Mouse (Mus musculus): ENCODE results near the gene Cst13.
A peak's percentile ranks its signal among the peaks of the same experiment; 100 is the strongest.
"Not testable (repeated sequence)": the region's sequence is repeated elsewhere in the genome, so short reads cannot be mapped to it uniquely, and the experiment has no call there.

Gene Cst13

DNA sequence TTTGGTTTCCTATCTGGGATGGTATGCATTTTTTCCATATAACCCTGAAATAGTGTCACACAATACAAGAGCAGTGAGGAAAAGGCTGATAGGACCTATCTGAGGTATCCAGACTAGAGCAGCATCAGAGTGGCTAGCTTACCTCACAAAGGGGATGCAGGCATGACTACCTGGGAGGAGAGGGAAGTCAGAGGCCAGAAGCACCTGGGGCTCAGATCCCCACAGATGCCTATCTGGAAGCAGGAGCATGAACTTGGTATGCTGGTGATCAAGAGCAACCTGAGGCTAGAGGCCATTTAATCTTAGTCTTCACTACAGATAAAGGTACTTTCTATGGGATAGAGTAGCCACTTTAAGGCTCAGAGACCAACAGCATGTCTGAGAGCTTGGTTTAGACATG is at the start of gene Cst13:
TSS of gene Cst13 (plus strand) at position 173 of the 400 bp plus-strand sequence.
- no peak for DNase-seq (ENCODE audit: low spot score)

- DNase-seq (ENCODE audit: low spot score): not testable (repeated sequence)
Observed at GRCm38 (mm10) chr2:148771397-148771796, 48.5 kb upstream of the Cst13 start, which contains the start of gene Cst11. Gene Cst11, minus strand, starts transcription at chr2:148771497.

- DNase-seq (ENCODE audit: low spot score): no peak
Observed at GRCm38 (mm10) chr2:148781709-148782108, 38.2 kb upstream of the Cst13 start, which contains the start of gene 8030411F24Rik. Gene 8030411F24Rik, plus strand, starts transcription at chr2:148782009.

DNA sequence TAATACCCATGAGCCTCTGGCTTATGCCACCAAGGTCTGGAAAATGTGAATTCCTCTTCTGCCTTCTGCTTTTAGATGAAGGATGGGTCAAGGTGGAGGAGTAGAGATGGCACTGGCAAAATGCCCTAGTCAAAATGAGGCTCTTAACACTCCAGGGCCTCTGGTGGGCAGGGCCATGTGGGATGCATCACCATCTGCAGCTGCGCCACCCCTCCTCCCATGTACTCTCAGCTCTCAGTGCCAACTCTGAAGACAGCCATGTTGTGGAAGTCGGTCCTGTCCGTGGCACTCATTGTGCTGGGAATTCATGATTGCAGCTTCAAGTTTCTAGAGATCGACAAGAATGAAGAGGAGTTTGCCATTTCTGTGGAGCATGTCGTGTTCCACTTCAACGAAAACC is 30.7 kb upstream of the Cst13 start, which contains the start of gene Cst12:
TSS of gene Cst12 (plus strand) at position 220 of the 400 bp plus-strand sequence.
- no peak for DNase-seq (ENCODE audit: low spot score)

GRCm38 (mm10) chr2:148798485-148798884 is 21.4 kb upstream of the Cst13 start, which contains the start of gene Cst8:
Gene Cst8, plus strand, starts transcription at chr2:148798785.
- DNase-seq (ENCODE audit: low spot score): no peak

DNA sequence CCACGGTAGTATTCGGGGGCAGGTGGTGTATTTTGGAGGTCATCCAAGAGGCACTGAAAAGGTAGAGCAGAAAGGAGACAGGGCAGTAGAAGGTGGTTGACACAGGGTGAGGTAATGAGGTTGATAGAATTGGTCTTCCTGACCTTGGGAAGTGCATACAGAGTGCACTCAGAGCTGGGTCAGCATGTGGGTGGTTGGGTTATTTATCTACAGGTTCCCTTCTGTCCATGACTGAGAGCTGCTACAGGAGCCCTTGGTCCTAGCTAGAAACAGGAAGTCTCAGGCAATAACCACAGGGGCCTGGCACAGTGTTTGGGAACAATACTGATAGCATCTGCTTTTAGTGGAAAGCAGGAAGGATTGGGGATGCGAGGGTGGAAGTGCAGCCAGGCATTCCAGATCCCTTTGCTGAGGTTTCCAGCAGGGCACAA is 18.4 kb upstream of the Cst13 start:
- no peak for DNase-seq (ENCODE audit: low spot score)

- peak; percentile 4 for DNase-seq (ENCODE audit: low spot score)
Observed at GRCm38 (mm10) chr2:148806696-148807095, 13.2 kb upstream of the Cst13 start.

GRCm38 (mm10) chr2:148825986-148826385 is 6.1 kb downstream of the Cst13 start:
- DNase-seq (ENCODE audit: low spot score): no peak

GRCm38 (mm10) chr2:148834912-148835311 is 15.0 kb downstream of the Cst13 start, which contains the start of gene Cst9:
Gene Cst9, plus strand, starts transcription at chr2:148835147.
- no peak for DNase-seq (ENCODE audit: low spot score)

DNA sequence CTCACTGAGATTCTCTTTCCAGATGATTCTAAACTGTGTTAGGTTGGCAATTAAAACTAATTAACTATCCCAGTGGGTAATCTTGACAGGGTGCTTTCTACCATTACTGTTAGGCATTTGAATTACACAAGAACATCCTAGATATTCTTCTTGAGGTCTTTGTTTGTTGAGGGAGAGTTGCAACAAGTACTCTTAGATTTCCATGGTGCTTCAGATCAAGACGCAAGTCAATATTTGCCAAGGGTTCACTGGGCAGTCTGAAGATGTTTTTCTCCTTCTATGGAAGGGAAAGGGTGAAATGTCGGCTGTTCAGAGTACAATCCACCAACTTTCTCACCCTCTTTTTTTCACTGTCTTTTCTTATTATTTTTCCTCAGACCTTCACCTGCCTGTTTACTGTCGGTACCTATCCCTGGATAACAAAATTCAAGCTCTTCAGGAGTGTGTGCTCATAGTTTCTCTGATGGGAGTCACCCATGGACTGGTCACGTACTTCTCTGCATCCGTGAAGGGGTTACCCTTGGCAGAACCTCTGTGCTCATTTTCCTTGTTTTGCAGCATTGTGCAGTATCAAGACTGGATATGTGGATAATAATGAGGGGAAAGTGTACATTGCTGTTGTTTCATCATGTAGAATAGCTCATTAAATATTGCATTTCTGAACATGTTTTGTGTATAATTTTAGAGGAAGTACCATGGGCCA is 18.3 kb downstream of the Cst13 start:
- DNase-seq (ENCODE audit: low spot score): no peak

DNA sequence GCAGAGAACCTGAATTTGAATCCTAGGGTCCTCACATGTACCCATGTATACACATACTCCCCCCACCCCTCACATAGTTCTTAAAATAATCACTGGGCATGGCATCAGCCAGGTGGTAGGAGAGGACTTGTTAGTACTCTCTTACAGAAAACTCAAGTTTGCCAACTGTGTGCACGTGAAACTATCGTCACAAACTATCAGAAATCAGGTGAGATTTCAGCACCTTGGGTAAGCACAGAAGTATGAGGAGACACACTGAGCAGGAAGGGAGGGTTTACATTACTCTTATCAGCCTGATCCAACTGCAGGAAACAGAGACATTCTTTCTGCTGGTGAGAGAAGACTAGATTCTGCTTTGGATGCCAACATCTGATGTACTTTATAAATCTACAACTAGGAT is 19.3 kb downstream of the Cst13 start:
- no peak for DNase-seq (ENCODE audit: low spot score)

- peak; percentile 84 for DNase-seq (ENCODE audit: low spot score)
Observed at GRCm38 (mm10) chr2:148851116-148851906, 31.4 kb downstream of the Cst13 start.

DNA sequence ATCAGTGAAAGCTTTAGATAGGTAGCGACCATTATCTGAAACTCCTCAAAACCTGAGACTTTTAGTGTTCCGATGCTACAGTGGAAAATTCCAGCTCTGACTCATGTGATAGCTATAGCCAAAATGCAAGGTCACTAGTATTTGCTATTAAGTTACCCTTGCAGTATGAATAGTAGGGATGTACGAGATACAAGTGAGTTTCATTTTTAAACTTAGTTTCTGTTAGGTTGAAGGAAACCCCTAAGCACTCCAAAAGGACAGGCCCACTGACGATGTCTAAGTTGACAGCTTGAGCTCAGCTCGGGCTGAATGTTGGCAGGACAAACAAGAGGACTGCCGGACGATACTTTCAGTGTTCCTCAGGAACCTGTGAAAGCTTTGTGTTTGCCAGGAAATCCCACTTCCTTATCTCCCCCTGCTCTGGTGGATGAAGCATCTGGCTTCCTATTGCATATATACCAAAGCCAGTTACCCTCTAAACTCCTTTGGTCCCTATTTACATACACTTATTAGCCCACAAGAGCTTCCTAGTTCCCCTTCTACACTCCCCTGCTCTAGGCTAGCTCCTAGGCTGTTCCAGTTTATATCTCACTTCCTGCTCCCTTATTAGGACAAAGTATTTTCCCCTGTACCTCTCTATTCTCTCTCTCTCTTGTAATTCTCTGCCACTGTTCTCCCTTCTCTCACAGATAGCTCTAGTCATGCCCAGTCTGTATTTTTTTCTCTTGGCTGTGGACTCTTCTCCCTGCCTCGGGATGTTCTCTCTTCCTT is 36.9 kb downstream of the Cst13 start:
- DNase-seq (ENCODE audit: low spot score): no peak

GRCm38 (mm10) chr2:148857506-148857905 is 37.6 kb downstream of the Cst13 start:
- no peak for DNase-seq (ENCODE audit: low spot score)

GRCm38 (mm10) chr2:148860993-148861392 is 41.1 kb downstream of the Cst13 start:
- DNase-seq (ENCODE audit: low spot score): no peak

GRCm38 (mm10) chr2:148861693-148862092 is 41.8 kb downstream of the Cst13 start:
- no peak for DNase-seq (ENCODE audit: low spot score)

DNA sequence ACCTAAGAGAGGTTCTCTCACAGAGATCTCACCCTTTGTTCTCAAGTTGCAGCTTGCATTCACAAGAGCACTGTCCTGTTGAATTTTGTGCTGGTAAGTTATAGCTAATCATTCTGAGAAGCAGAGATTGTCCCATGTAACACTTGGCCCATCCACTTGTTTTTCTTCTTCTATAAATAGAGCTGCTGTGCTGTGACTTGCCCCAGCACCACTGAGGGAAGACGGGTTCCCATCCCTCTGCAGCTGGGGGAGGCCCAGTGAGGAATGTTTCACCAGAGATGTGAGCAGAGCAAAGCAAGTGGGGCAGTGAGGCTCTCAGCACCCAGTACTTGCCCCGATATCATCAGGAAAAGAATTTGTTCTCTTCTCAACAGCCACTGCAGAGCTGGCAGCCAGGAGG is 45.1 kb downstream of the Cst13 start, which contains the start of gene 9230104L09Rik:
TSS of gene 9230104L09Rik (minus strand) at position 73 of the 400 bp plus-strand sequence.
- no peak for DNase-seq (ENCODE audit: low spot score)

DNA sequence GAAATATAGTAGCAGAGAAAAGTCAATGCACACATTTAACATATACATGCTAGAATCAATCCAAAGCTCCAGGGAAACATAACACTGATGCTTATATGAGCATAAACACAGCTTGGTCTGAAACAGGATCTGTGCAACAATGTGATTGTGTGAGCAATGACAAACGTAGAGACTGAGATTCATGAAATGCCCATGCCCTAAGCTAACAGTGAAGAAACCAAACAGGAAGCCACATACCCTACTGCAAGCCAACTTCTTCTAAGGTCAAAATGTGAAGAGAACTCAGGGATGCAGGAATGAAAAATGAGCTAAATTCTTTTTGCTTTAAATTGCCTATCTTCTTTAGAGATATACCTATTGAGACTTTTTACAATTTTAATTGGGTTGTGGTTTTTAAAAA is 49.1 kb downstream of the Cst13 start:
- no peak for DNase-seq (ENCODE audit: low spot score)

GRCm38 (mm10) chr2:148870526-148870925 is 50.6 kb downstream of the Cst13 start:
- DNase-seq (ENCODE audit: low spot score): no peak

- DNase-seq (ENCODE audit: low spot score): no peak
Observed at GRCm38 (mm10) chr2:148872860-148873259, 53.0 kb downstream of the Cst13 start.

GRCm38 (mm10) chr2:148874224-148874616 is 54.3 kb downstream of the Cst13 start:
- no peak for DNase-seq (ENCODE audit: low spot score)

Measured in embryo, embryonic 10.5 days (tissue).